ENCODE assay signal across 18 mouse cellular contexts in the genomic region with DNA sequence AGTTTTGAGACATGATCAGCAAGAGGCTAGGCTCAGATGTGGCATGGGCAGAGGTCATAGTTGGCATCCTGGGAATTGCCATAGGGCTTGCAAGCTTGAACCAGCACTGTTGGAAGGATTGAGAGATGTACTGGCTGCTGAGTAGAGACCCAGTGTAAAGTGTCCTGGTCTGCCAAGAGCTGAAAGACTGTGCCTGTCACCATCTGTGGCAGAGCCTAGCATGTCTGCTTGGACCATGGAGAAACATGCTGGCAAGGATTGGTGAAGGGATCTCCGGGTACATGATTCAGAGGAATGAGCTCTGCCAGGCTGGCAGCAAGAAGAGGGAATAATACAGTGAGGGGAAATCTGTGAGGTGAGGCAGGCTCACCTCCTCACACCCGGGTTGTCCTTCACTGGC.
A peak's percentile ranks its signal among the peaks of the same experiment; 100 is the strongest.
DNase-seq lines count a peak whose midpoint lies in the region; ATAC-seq and TF ChIP-seq lines count a peak whose summit lies in the region.
"Had no signal": no experiment of that assay in that cellular context is flagged by ENCODE, and none has a peak within 500 bp of the region (broad histone marks: within the 10 kb centered on the region; RNA-seq: fewer than 3 reads in every experiment).

No protein-coding gene starts in this region.

- H3K27me3 ChIP-seq in Patski = no peaks in the 10 kb centered on the region
- no peaks in the 10 kb centered on the region for H3K27me3 ChIP-seq in cerebellum, adult 2 months (ENCODE audit: control insufficient read depth, insufficient read depth, low read length)
- H3K27me3 ChIP-seq in intestine, embryonic 16.5 days (replicated peaks; ENCODE audit: control insufficient read depth, insufficient read depth, low read length) = no peaks in the 10 kb centered on the region
- H3K27me3 ChIP-seq: heart, embryonic 13.5 days; hindbrain, embryonic 15.5 days had no signal

- TF ChIP-seq CTCF in Patski (IDR thresholded peaks at IDR 0.05) = no peak
- TF ChIP-seq CTCF in cerebellum, adult 2 months (IDR thresholded peaks at IDR 0.05; ENCODE audit: borderline replicate concordance, insufficient read depth, low read depth, low read length) = 0 out of 2 replicates have a peak, but pooled peaks have one; percentile 2

- intact Hi-C loops in heart, postnatal 10 days (cut with DNase I) = no loop called here

- ATAC-seq in frontal cortex, adult (ENCODE audit: low TSS enrichment) = 0 out of 2 replicates have a peak, but pooled peaks have one; percentile 20
- ATAC-seq in Patski = peak; percentile 22
- no peak for ATAC-seq in intestine, embryonic 16.5 days
- ATAC-seq: CD4-positive, CD25-positive, alpha-beta regulatory T cell, adult 4 months had no signal

- 0 out of 2 replicates have a peak, but pooled peaks cover 5% of the 10 kb centered on the region for H3K36me3 ChIP-seq in intestine, embryonic 16.5 days (ENCODE audit: control insufficient read depth, insufficient read depth, low read length)

- 8% methylated on average over 2 of the region's 2 CpGs for WGBS in cerebellum, adult 2 months
- WGBS in intestine, embryonic 16.5 days = 93% methylated on average over 2 of the region's 2 CpGs

- in situ Hi-C loops in Patski (cut with MboI; ENCODE audit: low pct_unique_long_range_greater_than_20kb) = no loop called here

- H3K9me3 ChIP-seq in intestine, embryonic 16.5 days (ENCODE audit: control insufficient read depth, low read length) = no peaks in the 10 kb centered on the region
- H3K9me3 ChIP-seq: heart, embryonic 13.5 days; hindbrain, embryonic 15.5 days had no signal

- H3K9ac ChIP-seq in intestine, embryonic 16.5 days (ENCODE audit: low read depth, low read length) = no peak overlapping the region
- H3K9ac ChIP-seq: heart, embryonic 13.5 days; hindbrain, embryonic 15.5 days had no signal

- H3K27ac ChIP-seq in cerebellum, adult 2 months (ENCODE audit: insufficient read depth, low read length) = peak overlapping the region; percentile 36
- H3K27ac ChIP-seq in intestine, embryonic 16.5 days (ENCODE audit: low read length) = no peak overlapping the region
- H3K27ac ChIP-seq: heart, embryonic 13.5 days; hindbrain, embryonic 15.5 days had no signal

- CTCF ChIA-PET in Patski (lab: Charles Lee) = interaction anchor here (1.3 to 2.1 kb wide), 4 partner anchors 10 to 64 kb away, joined by 4 to 10 read pairs (median 5); no protein-coding TSS in a partner anchor

- POLR2A ChIA-PET in Patski (lab: Charles Lee) = interaction anchor here (0.9 kb wide), 1 partner anchor 16 kb away, joined by 3 read pairs; no protein-coding TSS in a partner anchor

- no peak for TF ChIP-seq POLR2A in cerebellum, adult 2 months (IDR thresholded peaks at IDR 0.05; ENCODE audit: borderline replicate concordance, insufficient read depth, low read length)

- H3K4me3 ChIP-seq in cerebellum, adult 2 months (replicated peaks; ENCODE audit: insufficient read depth, low read depth, low read length) = no peak overlapping the region
- H3K4me3 ChIP-seq in intestine, embryonic 16.5 days (ENCODE audit: low read length) = no peak overlapping the region
- H3K4me3 ChIP-seq: heart, embryonic 13.5 days; hindbrain, embryonic 15.5 days had no signal

- no peak overlapping the region for H3K4me2 ChIP-seq in intestine, embryonic 16.5 days (ENCODE audit: low read depth, low read length)
- H3K4me2 ChIP-seq: heart, embryonic 13.5 days; hindbrain, embryonic 15.5 days had no signal

- DNase-seq in frontal cortex, postnatal 10 days (ENCODE audit: low spot score in 2 of 2) = no peak
- DNase-seq in Patski (ENCODE audit: low read depth, low spot score) = no peak
- peak; percentile 77 to 94 for DNase-seq in cerebellum, adult 2 months
- DNase-seq in cerebellum, postnatal 25 days = peak; percentile 73 to 79
- DNase-seq in spleen, adult 18-20 months = no peak
- no peak for DNase-seq in heart, postnatal 10 days
- DNase-seq: gastrocnemius, postnatal 10 days; heart, adult 18-20 months; kidney, adult 9 months; kidney, postnatal 36 days; lung, postnatal 4 days; midbrain, embryonic 14.5 days; thymus, postnatal 36 days had no signal

- peaks cover 45% of the 10 kb centered on the region for H3K4me1 ChIP-seq in cerebellum, adult 2 months (ENCODE audit: control insufficient read depth, insufficient read depth, low read length)
- peaks cover 4% of the 10 kb centered on the region for H3K4me1 ChIP-seq in intestine, embryonic 16.5 days (ENCODE audit: control insufficient read depth, insufficient read depth, low read length)
- H3K4me1 ChIP-seq: hindbrain, embryonic 15.5 days had no signal

Comparison
In these comparisons a context has a peak if more than half of its experiments do, and no peak if none do; other contexts are left out.
1. DNase-seq: peak in cerebellum, adult 2 months (2 of 2) and cerebellum, postnatal 25 days (2 of 2); none in frontal cortex, postnatal 10 days (0 of 2), Patski (single experiment), spleen, adult 18-20 months (0 of 2) and heart, postnatal 10 days (0 of 2).